Mouse (Mus musculus) lung, adult 2 months (tissue): ENCODE measurements around the gene Serbp1.

ENCODE experiments used
- CTCF ChIP-seq: fragments of 200-500 bp; IDR thresholded peaks from 2 replicates; pipeline ENCODE4 v1.5.1; 2011; ENCODE audit warnings: mild to moderate bottlenecking, low read length, control low read depth; ENCODE audit not compliant: insufficient read depth
- POLR2A ChIP-seq: fragments of 200-500 bp; IDR thresholded peaks from 2 replicates; pipeline ENCODE4 v1.6.1; 2011; ENCODE audit warnings: low read depth, mild to moderate bottlenecking, control low read depth, low read length, borderline replicate concordance; ENCODE audit errors: extremely low read depth

GRCm38 (mm10) chr6:67314697-67315096 lies 76.7 kb downstream of the Serbp1 start:
- TF ChIP-seq CTCF (no peak), POLR2A (no peak)
